Mouse (Mus musculus) lung, adult 2 months (tissue): ENCODE results near the gene Ebf1. TPM values are rescaled to one million over a fixed set of nuclear protein-coding genes. Genes with fewer than 3 reads are reported as not detected.

Experiments used
- DNase-seq: peaks from one replicate; pipeline ENCODE4 v3.0.0; 2022
- H3K4me1 ChIP-seq: fragments of 200-500 bp; 2 replicates; pipeline ENCODE4 v1.6.1; 2011; ENCODE audit warnings: low read length; ENCODE audit not compliant: control insufficient read depth, insufficient read depth
- H3K4me3 ChIP-seq: fragments of 200-500 bp; replicated peaks from 2 replicates; pipeline ENCODE3; 2011; ENCODE audit warnings: low read depth, mild to moderate bottlenecking, control low read depth, low read length; ENCODE audit errors: extremely low read depth
- CTCF ChIP-seq: fragments of 200-500 bp; IDR thresholded peaks from 2 replicates; pipeline ENCODE4 v1.5.1; 2011; ENCODE audit warnings: mild to moderate bottlenecking, low read length, control low read depth; ENCODE audit not compliant: insufficient read depth
- POLR2A ChIP-seq: fragments of 200-500 bp; IDR thresholded peaks from 2 replicates; pipeline ENCODE4 v1.6.1; 2011; ENCODE audit warnings: low read depth, mild to moderate bottlenecking, control low read depth, low read length, borderline replicate concordance; ENCODE audit errors: extremely low read depth
- WGBS: fragments of 180-500 bp; shearing (Covaris S2); methylation state at CpG from one replicate; pipeline ENCODE4 v1.1.7; 2018; 5-methylcytosine and 5-hydroxymethylcytosine counted together
- polyA plus RNA-seq: library from polyadenylated mRNA; depleted of rRNA; stranded (reverse); fragments of >200 nt; gene quantifications from 2 replicates; pipeline ENCODE4 v1.2.3, GENCODE M21; 2012

Gene Ebf1
- polyA plus RNA-seq, 1 experiment: 11.8 TPM

GRCm38 (mm10) chr11:44863910-44864309 is 246.8 kb downstream of the Ebf1 start:
- no peak overlapping the region for H3K4me3 ChIP-seq
- TF ChIP-seq CTCF: no peak
- no peak for TF ChIP-seq POLR2A
- no peaks in the 10 kb centered on the region for H3K4me1 ChIP-seq
- DNase-seq: no peak
- 74% methylated on average over 8 of the region's 8 CpGs for WGBS

GRCm38 (mm10) chr11:44866476-44867149 is 249.5 kb downstream of the Ebf1 start:
- no peak for DNase-seq
- no peak overlapping the region for H3K4me3 ChIP-seq
- 60% methylated on average over 14 of the region's 14 CpGs for WGBS
- H3K4me1 ChIP-seq: no peaks in the 10 kb centered on the region
- TF ChIP-seq POLR2A: no peak

GRCm38 (mm10) chr11:44867433-44867832 is 250.3 kb downstream of the Ebf1 start:
- no peak for DNase-seq
- TF ChIP-seq POLR2A (no peak), CTCF (no peak)
- 54% methylated on average over 4 of the region's 4 CpGs for WGBS
- H3K4me1 ChIP-seq: no peaks in the 10 kb centered on the region
- no peak overlapping the region for H3K4me3 ChIP-seq

- Histone ChIP-seq H3K4me3 (no peak overlapping the region), H3K4me1 (no peaks in the 10 kb centered on the region)
- WGBS: 48% methylated on average over 1 of the region's 1 CpGs
- TF ChIP-seq CTCF (no peak), POLR2A (no peak)
- DNase-seq: no peak
Observed at GRCm38 (mm10) chr11:44873876-44874275, 256.8 kb downstream of the Ebf1 start.

GRCm38 (mm10) chr11:44875171-44875570 is 258.1 kb downstream of the Ebf1 start:
- TF ChIP-seq POLR2A (no peak), CTCF (no peak)
- WGBS: 69% methylated on average over 3 of the region's 3 CpGs
- H3K4me3 ChIP-seq: no peak overlapping the region
- no peak for DNase-seq
- no peaks in the 10 kb centered on the region for H3K4me1 ChIP-seq

- no peak for TF ChIP-seq CTCF
- 34% methylated on average over 9 of the region's 9 CpGs for WGBS
- DNase-seq: no peak
- no peak overlapping the region for H3K4me3 ChIP-seq
- no peaks in the 10 kb centered on the region for H3K4me1 ChIP-seq
Observed at GRCm38 (mm10) chr11:44881056-44881683, 264.1 kb downstream of the Ebf1 start.

- Histone ChIP-seq H3K4me3 (no peak overlapping the region), H3K4me1 (no peaks in the 10 kb centered on the region)
- WGBS: 71% methylated on average over 4 of the region's 4 CpGs
- no peak for DNase-seq
- TF ChIP-seq POLR2A: no peak
- TF ChIP-seq CTCF: no peak
Observed at GRCm38 (mm10) chr11:44882476-44882970, 265.4 kb downstream of the Ebf1 start.

GRCm38 (mm10) chr11:44884337-44884736 is 267.2 kb downstream of the Ebf1 start:
- 76% methylated on average over 3 of the region's 3 CpGs for WGBS
- H3K4me1 ChIP-seq: no peaks in the 10 kb centered on the region
- no peak overlapping the region for H3K4me3 ChIP-seq
- TF ChIP-seq POLR2A: no peak
- TF ChIP-seq CTCF: no peak
- DNase-seq: no peak

GRCm38 (mm10) chr11:44886897-44887296 is 269.8 kb downstream of the Ebf1 start:
- H3K4me3 ChIP-seq: no peak overlapping the region
- no peak for TF ChIP-seq POLR2A
- TF ChIP-seq CTCF: no peak
- DNase-seq: no peak
- 83% methylated on average over 2 of the region's 2 CpGs for WGBS
- no peaks in the 10 kb centered on the region for H3K4me1 ChIP-seq

GRCm38 (mm10) chr11:44887691-44888090 is 270.6 kb downstream of the Ebf1 start:
- Histone ChIP-seq H3K4me3 (no peak overlapping the region), H3K4me1 (no peaks in the 10 kb centered on the region)
- TF ChIP-seq POLR2A (no peak), CTCF (no peak)
- DNase-seq: no peak
- 91% methylated on average over 7 of the region's 7 CpGs for WGBS

GRCm38 (mm10) chr11:44888390-44888789 is 271.3 kb downstream of the Ebf1 start:
- no peak overlapping the region for H3K4me3 ChIP-seq
- WGBS: 91% methylated on average over 4 of the region's 4 CpGs

More at GRCm38 (mm10) chr11:44888390-44888789, 271.3 kb downstream of the Ebf1 start:
- TF ChIP-seq CTCF: no peak
- TF ChIP-seq POLR2A: no peak
- no peak for DNase-seq
- H3K4me1 ChIP-seq: no peaks in the 10 kb centered on the region
